Mouse (Mus musculus) adrenal gland, adult (tissue): ENCODE data around the gene Ppp1r13b.
A peak's percentile ranks its signal among the peaks of the same experiment; 100 is the strongest.

Experiments used
- DNase-seq, 2 experiments: peaks; one replicate each; pipeline ENCODE4 v3.0.0; 2022 to 2023; ENCODE audit warnings: low spot score in 1 of 2; ENCODE audit not compliant: inconsistent age in 2 of 2

The Ppp1r13b gene

DNA sequence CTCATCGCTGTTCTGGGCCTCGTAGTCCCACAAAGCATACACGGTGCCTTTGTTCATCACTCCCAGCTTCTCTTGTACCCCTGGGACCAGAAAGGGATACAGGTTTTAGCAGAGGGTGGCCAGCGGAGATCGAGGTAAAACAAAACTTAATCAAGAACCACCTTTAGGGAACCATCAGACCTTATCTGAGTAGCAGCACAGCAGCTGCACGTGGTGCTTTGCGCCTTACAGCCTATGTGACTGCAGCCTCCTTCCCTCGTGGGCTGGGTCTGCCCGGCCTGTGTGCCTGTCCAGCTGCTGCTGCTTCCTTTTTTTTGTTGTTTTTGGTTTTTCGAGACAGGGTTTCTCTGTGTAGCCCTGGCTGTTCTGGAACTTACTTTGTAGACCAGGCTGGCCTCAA lies 77.5 kb downstream of the Ppp1r13b start:
- no peak for DNase-seq

DNA sequence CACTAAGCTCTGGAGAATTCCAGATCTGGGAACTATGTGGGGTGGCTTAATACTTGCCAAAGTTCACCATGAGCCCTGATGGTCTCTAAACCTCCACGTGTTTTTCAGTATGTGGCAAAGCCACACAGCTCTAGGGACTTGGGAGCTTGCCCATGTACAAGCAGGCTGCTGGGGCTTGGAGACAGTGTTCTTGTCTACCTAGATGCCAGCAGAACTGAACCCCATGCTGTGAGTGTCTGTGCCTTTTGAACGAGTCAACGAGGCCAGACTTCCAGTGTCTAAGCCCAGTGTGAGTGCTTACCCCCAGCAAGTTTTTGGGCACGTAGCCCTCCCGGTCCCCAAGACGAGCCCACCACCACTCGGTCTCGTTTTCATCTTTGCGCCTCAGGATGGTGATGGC lies 78.0 kb downstream of the Ppp1r13b start:
- DNase-seq, result no peak

DNA sequence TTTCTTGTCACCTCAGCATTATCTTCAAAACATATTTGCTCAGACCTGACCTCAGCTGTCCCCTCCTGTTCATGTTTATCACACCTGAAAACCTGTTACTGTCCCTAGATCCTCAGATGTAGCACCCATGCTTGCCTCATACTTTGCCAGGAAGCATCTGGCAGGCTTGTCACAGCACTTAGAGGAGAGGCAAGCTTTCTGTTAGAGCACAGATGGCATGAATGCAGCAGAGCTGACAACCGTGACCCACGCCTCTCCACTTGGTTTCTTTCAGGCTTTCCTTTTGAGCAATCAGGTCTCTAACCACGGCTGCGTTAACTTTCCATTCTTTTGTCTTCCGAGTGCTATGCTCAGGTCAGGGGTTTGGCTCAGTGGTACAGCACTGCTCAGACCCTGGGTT lies 78.5 kb downstream of the Ppp1r13b start:
- no peak for DNase-seq

DNA sequence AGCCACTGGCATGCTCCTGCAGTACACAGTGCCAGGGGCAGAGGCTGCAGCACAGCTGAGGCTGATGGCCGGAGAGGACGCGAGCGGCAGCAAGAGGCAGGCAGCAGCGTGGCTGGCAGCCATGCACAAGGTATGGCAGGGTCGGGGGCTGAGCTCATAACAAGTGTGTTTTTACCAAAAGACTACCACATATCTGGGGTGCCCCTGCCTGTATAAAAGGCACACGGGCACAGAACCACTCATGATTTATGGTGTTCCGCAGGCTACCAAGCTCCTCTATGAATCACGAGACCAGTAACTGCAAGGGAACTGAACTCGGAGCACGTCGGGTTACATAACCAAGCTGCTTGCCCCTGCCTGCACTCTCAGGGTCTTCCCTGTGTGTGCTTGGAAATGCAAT lies 80.4 kb downstream of the Ppp1r13b start:
- peak; percentile 69 to 72 for DNase-seq

GRCm38 (mm10) chr12:111821931-111822330 lies 86.0 kb downstream of the Ppp1r13b start:
- DNase-seq, result no peak

- DNase-seq, result no peak
Observed at GRCm38 (mm10) chr12:111820708-111821107, 87.2 kb downstream of the Ppp1r13b start.

- peak; percentile 50 to 72 for DNase-seq
Observed at GRCm38 (mm10) chr12:111819936-111820335, 88.0 kb downstream of the Ppp1r13b start.

- peak; percentile 52 to 86 for DNase-seq
Observed at GRCm38 (mm10) chr12:111817991-111818390, 89.9 kb downstream of the Ppp1r13b start.

GRCm38 (mm10) chr12:111816967-111817366 lies 90.9 kb downstream of the Ppp1r13b start:
- peak in 1 of 2 experiments; percentile 69 for DNase-seq

DNA sequence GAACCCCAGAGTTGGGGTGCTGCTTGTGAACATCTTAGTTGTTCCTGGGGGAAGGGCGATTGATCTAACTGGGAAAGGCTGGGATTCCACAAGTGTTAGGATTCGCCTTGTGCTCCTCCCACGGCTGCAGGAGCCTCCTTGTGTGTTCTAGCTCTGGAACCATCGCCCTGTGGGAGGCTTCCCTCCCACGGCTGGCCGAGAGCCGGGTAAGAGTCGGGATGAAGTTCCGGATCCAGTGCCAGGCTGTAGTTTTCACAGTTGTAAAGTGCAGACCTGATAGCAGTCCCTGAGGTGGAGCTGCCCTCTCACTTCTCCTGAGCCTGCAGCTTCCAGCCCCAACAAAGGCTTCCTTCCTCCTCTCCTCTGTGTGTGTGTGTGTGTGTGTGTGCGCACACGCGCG lies 91.4 kb downstream of the Ppp1r13b start:
- peak; percentile 55 to 83 for DNase-seq

GRCm38 (mm10) chr12:111814769-111815762 lies 92.8 kb downstream of the Ppp1r13b start:
- DNase-seq, result peak in 1 of 2 experiments; percentile 66

DNA sequence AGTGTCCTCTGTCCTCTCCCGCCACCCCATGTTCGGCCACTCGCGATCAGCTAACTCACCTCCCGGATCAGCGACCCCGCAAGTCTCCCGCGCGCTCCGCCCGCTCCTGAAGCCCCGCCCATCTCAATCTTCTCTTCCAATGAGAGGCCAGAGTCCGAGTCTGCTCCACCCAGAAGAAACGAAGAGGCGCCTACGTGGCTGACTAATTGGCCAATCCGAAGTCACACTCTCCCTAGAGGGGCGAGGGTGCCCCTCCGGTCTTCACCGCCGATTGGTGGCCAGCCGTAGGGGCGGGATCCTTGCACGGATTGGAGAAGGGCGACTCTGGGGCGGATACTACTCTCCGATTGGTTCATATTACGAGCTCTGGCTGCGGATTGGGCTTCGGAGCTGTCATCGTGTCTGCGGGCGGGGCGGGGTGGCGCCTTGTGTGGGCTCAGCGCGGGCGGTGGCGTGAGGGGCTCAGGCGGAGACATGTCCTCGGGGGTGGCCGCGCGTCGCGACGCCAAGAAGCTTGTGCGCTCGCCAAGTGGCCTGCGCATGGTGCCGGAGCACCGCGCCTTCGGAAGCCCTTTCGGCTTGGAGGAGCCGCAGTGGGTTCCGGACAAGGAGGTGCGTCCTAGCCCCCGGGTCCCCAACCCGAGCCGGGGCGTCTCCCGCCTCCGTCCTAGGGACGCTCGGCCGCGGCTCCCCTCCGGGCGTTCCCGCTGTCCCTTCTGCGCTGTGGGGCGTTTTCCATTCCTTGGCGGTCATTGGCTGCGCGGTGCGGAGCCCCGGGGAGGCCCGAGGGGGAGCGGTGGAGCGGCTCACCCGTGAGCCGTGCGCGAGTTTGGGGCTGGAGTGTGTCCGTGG lies 93.9 kb downstream of the Ppp1r13b start, which contains the start of the genes Xrcc3 and Zfyve21:
Gene Xrcc3, minus strand, starts transcription at position 108 of the 852 bp plus-strand sequence.
Gene Zfyve21, plus strand, starts transcription at position 405 of the 852 bp plus-strand sequence.
- peak; percentile 99 for DNase-seq

- peak; percentile 83 to 92 for DNase-seq
Observed at GRCm38 (mm10) chr12:111813111-111813765, 94.7 kb downstream of the Ppp1r13b start.

DNA sequence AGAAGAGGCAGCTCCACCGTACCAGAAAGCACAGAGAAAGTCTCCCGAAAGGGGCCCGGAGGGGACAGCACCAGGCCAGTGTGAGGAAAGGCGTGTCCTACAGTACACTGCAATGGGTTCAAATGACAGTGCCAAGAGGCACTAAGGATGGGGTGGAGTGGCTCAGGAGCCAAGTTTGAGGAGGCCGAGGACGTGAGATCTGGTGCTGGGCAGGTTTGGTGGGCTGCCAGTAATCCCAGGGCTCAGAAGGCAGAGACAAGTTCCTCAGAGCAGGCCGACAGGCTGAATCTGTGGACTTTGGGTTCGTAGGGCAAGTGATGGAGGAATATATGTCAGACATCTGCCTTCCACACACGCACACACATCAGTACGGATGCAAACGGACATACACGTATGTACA lies 95.3 kb downstream of the Ppp1r13b start:
- peak; percentile 42 to 68 for DNase-seq

- DNase-seq, result no peak
Observed at GRCm38 (mm10) chr12:111812075-111812474, 95.8 kb downstream of the Ppp1r13b start.

GRCm38 (mm10) chr12:111809762-111810161 lies 98.1 kb downstream of the Ppp1r13b start:
- DNase-seq, result peak; percentile 79 to 95

DNA sequence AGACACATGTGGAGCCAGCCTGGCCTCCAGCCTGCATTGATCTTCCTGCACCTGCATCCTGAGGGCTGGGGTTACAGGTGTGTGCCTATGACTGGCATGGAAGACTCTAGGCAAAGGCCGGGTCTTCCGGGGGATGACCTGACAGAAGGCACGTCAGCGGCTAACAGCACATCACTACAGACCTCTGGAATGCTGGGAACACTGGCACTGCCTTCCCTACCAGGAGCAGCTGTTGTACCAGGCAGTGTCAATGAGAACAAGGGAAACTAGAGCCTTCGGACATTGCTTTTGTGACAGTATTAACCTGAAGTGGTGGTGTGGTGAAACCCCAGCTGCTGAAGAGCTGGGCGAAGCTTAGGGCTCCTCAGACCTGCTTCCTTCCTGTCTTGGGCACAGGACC lies 99.1 kb downstream of the Ppp1r13b start:
- no peak for DNase-seq

GRCm38 (mm10) chr12:111803538-111803937 lies 104.4 kb downstream of the Ppp1r13b start:
- DNase-seq, result no peak

- peak in 1 of 2 experiments; percentile 55 for DNase-seq
Observed at GRCm38 (mm10) chr12:111800459-111801183, 107.3 kb downstream of the Ppp1r13b start.

DNA sequence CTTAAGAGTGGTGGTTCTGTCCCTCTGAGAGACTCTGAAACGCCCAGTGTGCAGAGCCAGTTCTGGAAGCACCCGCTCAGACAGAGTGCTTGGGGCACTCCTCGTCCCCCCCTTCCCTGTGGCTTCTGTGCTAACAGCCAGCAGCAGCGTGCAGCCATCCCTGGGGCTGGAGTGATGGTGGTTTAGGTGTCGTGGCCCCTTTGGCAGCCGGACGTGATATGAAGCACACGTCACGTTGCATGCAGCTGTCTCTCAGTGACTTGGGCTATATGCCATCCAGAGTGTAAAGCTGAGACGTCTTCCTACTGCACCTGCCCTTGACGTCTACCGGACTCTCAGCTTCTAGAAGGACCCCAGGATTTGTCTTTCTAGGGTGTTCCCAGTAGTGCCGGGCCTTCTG lies 109.4 kb downstream of the Ppp1r13b start:
- DNase-seq, result no peak
